Mouse (Mus musculus) E14TG2a.4 (cell line): ENCODE measurements around the gene Ifi44.

Experiments
- CTCF ChIP-seq: conservative IDR thresholded peaks from 2 replicates; pipeline ENCODE4 v1.5.1; 2014; ENCODE audit warnings: low read length
- NANOG ChIP-seq: IDR thresholded peaks from 2 replicates; pipeline ENCODE4 v1.6.1; 2014; ENCODE audit warnings: borderline replicate concordance, low read length, mixed read lengths

DNA sequence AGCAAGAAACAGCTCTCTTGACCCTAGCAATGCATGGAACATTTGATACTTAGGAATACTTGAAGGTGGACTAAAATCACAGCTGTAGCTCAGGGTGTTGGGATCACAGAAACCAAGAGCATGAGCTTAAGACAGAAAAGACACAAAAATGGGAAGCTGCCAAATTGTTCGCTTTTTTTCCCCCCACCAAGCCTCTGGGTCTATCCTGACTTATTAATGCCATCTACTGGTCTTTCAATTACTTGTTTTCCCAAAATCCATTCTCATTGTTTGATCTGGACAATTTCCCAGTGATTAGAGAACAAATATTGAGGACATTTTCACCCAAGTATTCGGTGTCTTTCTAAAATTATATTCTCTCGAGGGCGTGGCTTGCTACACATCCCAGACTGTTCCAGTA is 42.4 kb downstream of the Ifi44 start:
- TF ChIP-seq CTCF (no peak), NANOG (no peak)
